Mouse (Mus musculus): ENCODE results near the gene Clec4a3.
"Not testable (repeated sequence)": the region's sequence is repeated elsewhere in the genome, so short reads cannot be mapped to it uniquely, and the experiment has no call there.

Gene Clec4a3

DNA sequence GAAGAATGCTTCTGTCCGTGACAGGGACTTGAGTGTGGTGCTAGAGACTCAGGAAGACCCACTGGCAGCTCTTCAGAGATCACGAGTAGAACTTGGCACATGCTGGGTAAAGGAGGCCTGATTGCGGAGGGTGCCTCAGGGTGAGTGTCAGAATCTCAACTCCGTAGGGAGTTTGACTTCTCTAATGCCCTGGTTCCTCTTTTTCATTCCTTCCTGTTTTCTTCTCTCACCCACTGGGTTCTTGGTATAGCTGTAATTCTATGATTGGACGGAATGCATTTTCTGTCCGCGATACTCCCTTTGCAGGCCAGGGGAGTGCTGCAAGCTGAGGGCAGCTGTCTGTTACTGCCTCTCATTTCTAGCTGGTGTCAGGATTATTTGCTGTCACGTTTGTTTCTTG, at the start of gene Clec4a3:
TSS of gene Clec4a3 (plus strand) at position 115 of the 400 bp plus-strand sequence.
- no peak for DNase-seq (ENCODE audit: extremely low spot score, low spot score)

DNA sequence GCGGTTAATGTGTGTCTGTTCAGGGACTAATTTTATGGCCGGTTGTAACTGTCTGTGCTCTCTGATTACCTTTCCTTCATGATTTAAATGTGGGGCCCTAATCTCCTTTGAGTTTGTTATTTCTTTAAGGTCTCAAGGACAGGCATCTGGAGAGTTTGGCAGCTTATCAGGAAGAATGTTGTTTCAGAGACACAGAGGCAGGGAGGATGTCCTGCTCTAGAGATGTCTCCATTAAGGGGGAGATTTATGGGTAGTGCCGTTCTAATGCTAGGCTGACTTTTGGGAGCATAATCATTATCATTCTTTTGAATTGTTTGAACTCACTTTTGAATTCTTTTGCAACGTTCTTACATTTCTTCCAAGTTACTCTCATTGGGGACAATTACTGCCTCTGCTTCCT, 32.4 kb upstream of the Clec4a3 start:
- no peak for DNase-seq (ENCODE audit: extremely low spot score, low spot score)

DNA sequence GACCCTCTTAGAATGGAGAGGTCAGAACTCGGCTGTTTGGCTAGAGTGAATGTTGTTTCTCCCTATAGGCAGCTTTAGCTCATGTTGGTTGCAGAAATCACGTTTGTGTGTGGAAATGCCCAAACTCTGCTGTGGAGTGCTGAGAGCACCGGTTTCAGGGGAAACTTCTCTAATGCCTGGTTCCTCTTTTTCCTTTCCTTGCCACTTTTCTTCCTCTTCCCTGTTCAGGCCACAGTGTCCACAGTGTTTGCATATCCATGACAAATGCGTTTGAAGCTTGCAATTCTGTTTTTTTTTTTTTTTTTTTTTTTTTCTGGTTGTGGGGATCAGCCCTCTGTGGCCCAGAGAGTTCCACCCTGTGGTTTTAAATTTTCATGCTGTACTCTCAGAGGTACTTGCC, 30.9 kb upstream of the Clec4a3 start, which contains the start of gene Clec4a1:
TSS of gene Clec4a1 (plus strand) at position 398 of the 400 bp plus-strand sequence.
- DNase-seq (ENCODE audit: extremely low spot score, low spot score), result no peak

DNA sequence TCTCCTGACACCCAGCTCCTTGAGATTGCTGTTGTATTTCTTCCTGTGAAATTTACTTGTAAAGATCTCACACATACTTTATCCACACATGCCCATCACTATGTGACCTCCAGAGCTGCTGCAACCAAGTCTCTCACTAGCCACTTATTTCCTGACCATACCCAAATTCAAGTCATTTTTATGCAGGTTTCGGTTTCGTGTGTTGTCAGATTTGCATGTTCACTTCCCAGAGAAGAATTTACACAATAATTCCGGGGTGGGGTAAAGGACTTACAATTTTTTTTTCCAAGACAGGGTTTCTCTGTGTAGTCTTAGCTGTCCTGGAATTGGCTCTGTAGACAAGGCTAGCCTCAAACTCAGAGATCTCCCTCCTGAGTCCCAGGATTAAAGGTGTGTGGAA, 17.5 kb upstream of the Clec4a3 start:
- no peak for DNase-seq (ENCODE audit: extremely low spot score, low spot score)

DNA sequence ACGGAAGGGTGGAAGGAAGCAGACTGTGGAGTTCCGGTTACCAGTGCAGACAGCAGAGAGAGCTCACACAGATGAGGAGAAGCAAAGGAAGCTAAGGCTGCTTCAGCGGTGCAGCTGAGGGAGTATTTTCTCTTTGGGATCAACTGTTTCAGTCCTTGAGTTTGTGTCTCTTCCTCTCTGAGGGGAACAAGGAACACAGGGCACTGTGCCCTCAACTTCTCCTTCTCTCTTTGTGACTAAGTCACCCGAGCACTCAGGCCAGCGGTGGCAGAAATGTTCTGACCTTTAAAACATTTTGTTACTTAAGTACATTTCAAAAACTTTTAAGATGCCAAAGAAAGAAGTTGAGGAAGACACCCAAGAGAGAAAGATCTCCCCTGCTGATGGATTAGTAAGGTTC, 12.7 kb upstream of the Clec4a3 start:
- DNase-seq (ENCODE audit: extremely low spot score, low spot score), result no peak

DNA sequence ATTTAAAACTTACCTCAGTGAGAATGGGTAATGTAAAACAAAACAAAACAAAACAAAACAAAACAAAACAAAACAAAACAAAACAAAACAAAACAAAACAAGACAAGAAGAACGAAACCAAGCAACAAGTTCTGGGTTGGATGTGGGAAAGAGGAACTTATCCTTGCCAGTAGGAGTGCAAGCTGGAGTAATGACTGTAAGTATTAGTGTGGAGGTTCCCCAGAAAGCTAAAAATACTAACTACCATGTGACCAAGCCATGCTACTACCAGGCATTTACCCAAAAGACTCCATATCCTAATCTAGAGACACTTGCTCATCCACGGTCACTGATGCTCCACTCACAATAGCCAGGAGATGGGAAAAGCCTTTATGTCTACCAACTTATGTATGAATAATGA, 5.6 kb upstream of the Clec4a3 start:
- no peak for DNase-seq (ENCODE audit: extremely low spot score, low spot score)

DNA sequence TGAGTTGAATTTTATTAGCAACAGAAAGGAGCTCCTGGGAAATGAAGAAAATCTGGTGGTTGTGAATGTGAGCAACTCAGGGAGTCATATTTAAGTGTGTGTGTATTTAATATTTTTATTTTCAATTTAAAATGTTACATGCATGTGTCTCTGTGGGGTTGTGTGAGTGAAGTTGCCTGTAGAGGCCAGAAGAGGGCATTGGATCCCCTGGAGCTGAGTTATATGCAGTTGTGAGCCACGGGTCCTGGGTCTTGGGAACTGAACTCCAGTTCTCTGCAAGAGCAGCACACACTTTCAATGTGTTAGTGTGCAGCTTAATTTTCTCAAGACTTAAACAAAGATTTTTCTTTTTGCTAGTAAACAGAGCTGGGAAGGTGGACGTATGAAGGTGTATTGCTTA, 12.2 kb downstream of the Clec4a3 start:
- no peak for DNase-seq (ENCODE audit: extremely low spot score, low spot score)

DNA sequence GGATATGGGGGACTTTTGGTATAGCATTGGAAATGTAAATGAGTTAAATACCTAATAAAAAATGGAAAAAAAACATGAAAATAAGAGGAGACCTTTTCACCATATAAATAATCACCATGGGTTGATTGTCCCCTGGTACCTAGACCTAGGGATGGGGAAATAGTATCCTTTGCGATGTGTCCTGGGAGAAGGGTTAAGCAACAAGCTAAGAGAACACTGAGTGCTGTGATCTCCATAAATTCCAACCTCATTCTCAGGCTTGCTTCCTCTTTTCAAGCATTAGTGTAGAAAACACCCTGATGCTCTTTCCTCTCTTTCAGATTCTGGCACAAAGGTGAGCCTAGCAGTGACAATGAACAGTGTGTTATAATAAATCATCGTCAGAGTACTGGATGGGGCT, 16.7 kb downstream of the Clec4a3 start:
- DNase-seq (ENCODE audit: extremely low spot score, low spot score), result no peak

DNA sequence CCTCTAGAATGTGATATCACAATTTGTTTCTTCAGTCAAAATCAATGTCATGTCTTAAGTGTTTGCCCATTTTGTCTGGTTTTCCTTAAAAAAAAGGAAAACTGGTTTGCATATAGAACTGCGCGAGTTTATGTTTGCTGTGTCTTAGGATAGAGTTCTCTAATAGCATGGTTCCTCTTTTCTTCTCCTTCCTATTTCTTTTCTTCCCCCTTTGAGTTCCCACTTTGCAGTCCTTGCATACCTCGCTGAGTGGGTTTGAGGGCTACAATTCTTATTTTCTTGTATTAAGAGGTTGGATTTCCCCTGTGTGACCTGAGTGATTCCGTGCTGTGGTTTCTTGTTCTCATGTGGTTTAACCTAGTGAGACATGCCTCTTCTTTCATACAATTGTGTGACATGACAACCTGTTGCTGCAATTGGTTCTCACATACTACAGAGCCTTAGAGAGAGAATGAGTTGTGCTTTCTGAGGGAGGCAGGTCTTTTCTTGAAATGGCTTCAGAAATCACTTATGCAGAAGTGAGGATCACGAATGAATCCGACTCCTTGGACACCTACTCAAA, 37.6 kb downstream of the Clec4a3 start, which contains the start of gene Clec4a4:
TSS of gene Clec4a4 (plus strand) at position 492 of the 562 bp plus-strand sequence.
- DNase-seq (ENCODE audit: extremely low spot score, low spot score), result no peak

DNA sequence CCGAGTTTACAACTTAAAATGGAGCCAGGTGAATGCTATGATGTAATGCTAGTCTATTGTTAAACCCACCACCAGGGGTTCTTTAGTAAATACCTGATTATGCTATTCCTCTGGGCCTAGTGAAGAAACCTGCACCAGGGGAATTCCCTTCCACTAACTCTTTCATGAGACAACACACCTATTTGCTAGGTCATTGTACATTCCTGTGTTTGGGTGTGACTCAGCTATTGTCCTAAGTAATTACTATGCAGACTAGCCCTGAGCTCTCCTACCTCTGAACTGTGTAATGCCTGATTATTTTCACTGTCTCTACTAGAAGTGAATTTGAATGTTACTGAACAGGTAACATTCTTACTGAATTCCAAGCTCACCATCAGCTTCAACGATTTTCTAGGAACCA, 52.4 kb downstream of the Clec4a3 start:
- DNase-seq (ENCODE audit: extremely low spot score, low spot score), result not testable (repeated sequence)

DNA sequence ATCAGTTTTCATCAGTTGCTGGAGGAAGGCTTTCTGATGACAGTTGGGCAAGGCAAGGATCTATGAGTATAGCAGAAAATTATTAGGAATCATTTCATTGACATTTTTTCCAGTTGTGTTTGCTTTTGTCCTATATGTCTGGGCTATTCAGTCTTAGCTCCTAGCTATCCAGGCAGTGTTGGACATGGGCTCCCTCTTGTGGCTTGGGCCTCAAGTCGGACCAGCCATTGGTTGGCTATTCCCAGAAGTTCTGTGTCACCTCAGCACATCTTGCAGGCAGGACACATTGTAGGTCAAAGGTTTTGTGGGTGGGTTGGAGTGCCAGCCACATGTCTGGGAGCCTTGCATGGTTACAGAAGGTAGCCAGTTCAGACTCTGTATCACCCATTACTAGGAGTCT, 53.3 kb downstream of the Clec4a3 start:
- DNase-seq (ENCODE audit: extremely low spot score, low spot score), result no peak

All from neural tube, embryonic 10.5 days (tissue).